Mouse (Mus musculus) layer of hippocampus, adult 9-11 months (tissue): ENCODE measurements at regions not wholly inside any gene's neighbourhood (a gene's known extent, or its start where the extent isn't known, plus 50 kb on each side); places are given as distances from the start of the nearest gene placed in this dataset.

ENCODE experiments used
- DNase-seq: peaks from one replicate; pipeline ENCODE4 v3.0.0; 2022

DNA sequence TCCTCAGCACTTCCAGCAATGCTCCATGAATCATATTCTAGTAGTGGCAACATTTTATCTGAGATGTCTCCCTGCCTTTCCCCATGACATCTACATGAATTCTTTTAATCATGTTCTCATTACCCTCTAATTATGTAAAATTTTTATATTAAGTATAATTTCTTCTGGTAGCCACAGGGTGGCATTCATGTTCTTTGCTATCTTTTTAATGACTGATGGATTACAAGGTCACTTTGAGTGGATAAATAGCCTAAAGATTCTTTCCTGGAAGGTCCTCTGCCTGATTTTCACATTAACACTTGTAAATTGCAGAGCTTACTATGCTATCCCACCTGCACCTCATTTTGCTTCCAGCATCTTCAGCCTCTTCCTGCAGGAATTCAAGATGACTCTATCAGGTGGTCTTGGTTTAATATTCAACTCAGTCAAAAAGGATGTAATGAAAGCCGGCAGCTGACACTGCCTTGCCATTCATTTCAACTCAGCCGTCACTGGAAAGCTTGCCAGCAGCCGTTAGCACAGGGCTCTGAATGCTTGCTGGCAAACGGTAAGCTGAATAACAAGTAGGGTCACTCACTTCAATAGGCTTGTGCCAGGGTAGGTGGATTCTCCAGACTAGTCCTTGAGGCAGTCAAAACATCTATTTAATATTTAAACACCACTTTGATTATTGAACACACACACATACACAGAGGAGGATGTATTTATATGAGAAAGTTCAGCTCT, 97.0 kb upstream of the Fshr start:
- DNase-seq, result peak; percentile 11

- DNase-seq, result no peak
These were observed 80.8 kb upstream of the Fshr start for GRCm38 (mm10) chr17:89281321-89281720.

- no peak for DNase-seq
These were observed 71.7 kb upstream of the Fshr start for GRCm38 (mm10) chr17:89272141-89272540.

GRCm38 (mm10) chr17:89255687-89256086, 55.2 kb upstream of the Fshr start:
- no peak for DNase-seq

DNA sequence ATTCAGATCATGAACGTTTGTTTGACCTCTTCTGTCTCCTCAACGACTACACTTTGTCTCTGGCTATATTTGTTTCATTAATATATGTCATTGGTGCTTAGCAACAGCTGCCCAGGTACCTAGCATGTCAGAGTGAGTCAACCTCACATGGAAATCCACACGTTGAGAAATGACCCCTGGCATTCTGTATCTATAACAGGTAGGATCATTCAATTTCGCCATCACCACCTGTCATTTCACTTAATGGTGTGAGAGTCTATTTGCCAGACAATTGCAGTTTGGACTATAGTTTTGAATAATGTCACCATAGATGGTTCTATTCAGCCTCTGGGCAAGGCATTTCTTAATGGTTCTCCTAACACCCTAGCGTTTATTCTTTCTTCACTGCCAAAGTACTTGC, 50.3 kb upstream of the Fshr start:
- no peak for DNase-seq
